Mouse (Mus musculus) kidney, postnatal 0 days (tissue): ENCODE results near the gene Larp4b. TPM values are rescaled to one million over a fixed set of nuclear protein-coding genes. Genes with fewer than 3 reads are reported as not detected.

Source experiments
- ATAC-seq: fragments of 200-750 bp; cut with Nextera tagmentation; replicated peaks from 2 replicates; pipeline ENCODE4 v1.8.0; 2017; ENCODE audit warnings: low read depth, moderate number of reproducible peaks, moderate TSS enrichment, moderate library complexity; ENCODE audit not compliant: low FRiP score
- DNase-seq: peaks from one replicate; pipeline ENCODE4 v3.0.0-alpha.2; 2016; ENCODE audit warnings: low spot score
- H3K27ac ChIP-seq: fragments of 300-500 bp; sonication (generic); 2 replicates; pipeline ENCODE4 v1.5.1; 2014; ENCODE audit warnings: mild to moderate bottlenecking
- H3K27me3 ChIP-seq: fragments of 300-500 bp; sonication (generic); 2 replicates; pipeline ENCODE4 v1.6.1; 2014; ENCODE audit warnings: low read length, mixed read lengths; ENCODE audit not compliant: insufficient read depth
- H3K36me3 ChIP-seq: fragments of 300-500 bp; sonication (generic); 2 replicates; pipeline ENCODE4 v1.6.1; 2014; ENCODE audit warnings: low read length, mixed read lengths; ENCODE audit not compliant: insufficient read depth
- H3K4me1 ChIP-seq: fragments of 300-500 bp; sonication (generic); replicated peaks from 2 replicates; pipeline ENCODE4 v1.6.1; 2014; ENCODE audit warnings: antibody characterized with exemption, low read length, mixed read lengths; ENCODE audit not compliant: insufficient read depth
- H3K4me2 ChIP-seq: fragments of 300-500 bp; sonication (generic); 2 replicates; pipeline ENCODE4 v1.6.1; 2014; ENCODE audit warnings: mild to moderate bottlenecking, low read length, moderate library complexity, mixed read lengths
- H3K4me3 ChIP-seq: fragments of 300-500 bp; sonication (generic); replicated peaks from 2 replicates; pipeline ENCODE4 v1.5.1; 2014; ENCODE audit warnings: low read depth, low read length
- H3K9ac ChIP-seq: fragments of 300-500 bp; sonication (generic); 2 replicates; pipeline ENCODE4 v1.6.1; 2014; ENCODE audit warnings: low read depth, low read length
- H3K9me3 ChIP-seq: fragments of 300-500 bp; sonication (generic); replicated peaks from 2 replicates; pipeline ENCODE4 v1.6.1; 2016; ENCODE audit warnings: low read length, inconsistent platforms, mixed read lengths
- CTCF ChIP-seq: IDR thresholded peaks from 2 replicates; pipeline ENCODE4 v1.5.1; 2016; ENCODE audit warnings: antibody characterized with exemption, low read depth, mild to moderate bottlenecking, moderate library complexity
- WGBS: fragments of 180-500 bp; shearing (Covaris S2); extraction: QIAGEN DNeasy Blood & Tissue Kit; methylation state at CpG from one replicate; pipeline ENCODE4 v1.1.7; 2014; 5-methylcytosine and 5-hydroxymethylcytosine counted together
- polyA plus RNA-seq: library from polyadenylated mRNA; unstranded; fragments of >200 nt; fragmentation: Nextera tagmentation; extraction: Ambion mirVana; gene quantifications from 2 replicates; pipeline ENCODE4 v1.2.1, GENCODE M21; 2015

Larp4b gene
- polyA plus RNA-seq, 1 experiment from 2014 or later: 27.9 TPM

- H3K4me2 ChIP-seq: peak overlapping the region; percentile 44
- H3K27ac ChIP-seq: no peak overlapping the region
- H3K36me3 ChIP-seq: peaks cover 1% of the 10 kb centered on the region; the same call in 1 of the 2 replicates
- DNase-seq (no peak), ATAC-seq (peak; percentile 41; the same call in 1 of the 2 replicates)
- H3K4me3 ChIP-seq: no peak overlapping the region
- no peak for TF ChIP-seq CTCF
- H3K9ac ChIP-seq: no peak overlapping the region
- 38% methylated on average over 11 of the region's 11 CpGs for WGBS
- no peaks in the 10 kb centered on the region for H3K27me3 ChIP-seq
- peaks cover 12% of the 10 kb centered on the region for H3K4me1 ChIP-seq
- no peaks in the 10 kb centered on the region for H3K9me3 ChIP-seq
Measured at GRCm38 (mm10) chr13:9180221-9180620, 86.5 kb downstream of the Larp4b start.

- Histone ChIP-seq H3K27ac (no peak overlapping the region), H3K4me1 (peaks cover 12% of the 10 kb centered on the region), H3K36me3 (no peaks in the 10 kb centered on the region), H3K4me2 (no peak overlapping the region), H3K4me3 (no peak overlapping the region), H3K9me3 (no peaks in the 10 kb centered on the region), H3K9ac (no peak overlapping the region), H3K27me3 (no peaks in the 10 kb centered on the region)
- ATAC-seq (no peak), DNase-seq (no peak)
- no peak for TF ChIP-seq CTCF
- WGBS: 36% methylated on average over 6 of the region's 6 CpGs
Measured at GRCm38 (mm10) chr13:9181106-9181505, 87.4 kb downstream of the Larp4b start.

- H3K4me1 ChIP-seq: peaks cover 12% of the 10 kb centered on the region
- no peak overlapping the region for H3K9ac ChIP-seq
- no peak overlapping the region for H3K4me3 ChIP-seq
- no peaks in the 10 kb centered on the region for H3K27me3 ChIP-seq
- DNase-seq (peak; percentile 92), ATAC-seq (peak; percentile 50; the same call in 1 of the 2 replicates)
- WGBS: 11% methylated on average over 11 of the region's 11 CpGs
- no peaks in the 10 kb centered on the region for H3K9me3 ChIP-seq
- TF ChIP-seq CTCF: peak; percentile 93
- no peak overlapping the region for H3K27ac ChIP-seq
- no peak overlapping the region for H3K4me2 ChIP-seq
- no peaks in the 10 kb centered on the region for H3K36me3 ChIP-seq
Measured at GRCm38 (mm10) chr13:9181666-9182264, 88.1 kb downstream of the Larp4b start.

- Histone ChIP-seq H3K27ac (no peak overlapping the region), H3K9me3 (no peaks in the 10 kb centered on the region), H3K27me3 (no peaks in the 10 kb centered on the region), H3K4me1 (peaks cover 12% of the 10 kb centered on the region), H3K4me2 (no peak overlapping the region), H3K36me3 (no peaks in the 10 kb centered on the region), H3K4me3 (no peak overlapping the region), H3K9ac (no peak overlapping the region)
- WGBS: 77% methylated on average over 6 of the region's 6 CpGs
- DNase-seq (no peak), ATAC-seq (no peak)
- TF ChIP-seq CTCF: no peak
Measured at GRCm38 (mm10) chr13:9184281-9184680, 90.6 kb downstream of the Larp4b start.

- Histone ChIP-seq H3K4me3 (no peak overlapping the region), H3K4me1 (peaks cover 12% of the 10 kb centered on the region), H3K4me2 (no peak overlapping the region), H3K36me3 (no peaks in the 10 kb centered on the region), H3K27ac (no peak overlapping the region), H3K9ac (no peak overlapping the region), H3K27me3 (no peaks in the 10 kb centered on the region), H3K9me3 (no peaks in the 10 kb centered on the region)
- ATAC-seq (no peak), DNase-seq (no peak)
- no peak for TF ChIP-seq CTCF
- WGBS: 48% methylated on average over 6 of the region's 6 CpGs
Measured at GRCm38 (mm10) chr13:9184716-9185115, 91.0 kb downstream of the Larp4b start.

- 36% methylated on average over 7 of the region's 7 CpGs for WGBS
- H3K4me2 ChIP-seq: 0 out of 2 replicates have a peak overlapping the region, but pooled peaks have one; percentile 11
Measured at GRCm38 (mm10) chr13:9187156-9187555, 93.5 kb downstream of the Larp4b start.

More at GRCm38 (mm10) chr13:9187156-9187555, 93.5 kb downstream of the Larp4b start:
- Histone ChIP-seq H3K36me3 (no peaks in the 10 kb centered on the region), H3K27me3 (no peaks in the 10 kb centered on the region), H3K4me3 (no peak overlapping the region), H3K4me1 (0 out of 2 replicates have a peak, but pooled peaks cover 7% of the 10 kb centered on the region), H3K27ac (no peak overlapping the region), H3K9ac (no peak overlapping the region), H3K9me3 (no peaks in the 10 kb centered on the region)
- ATAC-seq: no peak
- no peak for TF ChIP-seq CTCF
- DNase-seq: no peak
